Mouse (Mus musculus): Measurements from ENCODE around the gene Hipk4. TPM values are rescaled to one million over a fixed set of nuclear protein-coding genes. Genes with fewer than 3 reads are reported as not detected.

Hipk4 gene
- 0.95 and 1.0 TPM in 2 replicates for polyA plus RNA-seq (2016; fragmentation: Nextera tagmentation; extraction: Ambion mirVana)

DNA sequence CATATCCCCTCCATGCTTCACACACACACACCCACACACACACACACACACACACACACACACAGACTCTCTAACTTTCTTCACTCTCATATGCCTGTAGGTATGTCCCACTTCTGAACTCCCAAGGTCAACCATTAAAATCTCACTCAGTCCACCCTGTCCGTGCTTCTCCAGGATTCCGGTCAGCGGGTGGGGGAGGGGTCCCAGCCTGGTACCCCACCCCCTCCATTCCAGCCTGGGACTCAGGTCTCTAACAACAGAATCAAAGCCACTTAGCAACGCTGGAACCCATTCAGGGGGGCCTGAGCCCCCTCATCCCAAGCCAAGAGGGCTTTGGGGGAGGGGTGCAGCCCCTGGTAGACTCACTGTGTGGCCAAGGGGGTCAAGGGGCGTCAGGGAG, at the start of gene Hipk4:
TSS of gene Hipk4 (plus strand) at position 301 of the 400 bp plus-strand sequence.
- no peak within 1 kb of the TSS for H3K4me3 ChIP-seq
- H3K9me3 ChIP-seq, result no peaks in the 10 kb centered on the region
- no peak within 1 kb of the TSS for H3K4me2 ChIP-seq (replicated peaks)
- no peaks in the 10 kb centered on the region for H3K4me1 ChIP-seq
- 69% methylated on average over 5 of the region's 5 CpGs for WGBS
- no peak within 1 kb of the TSS for H3K9ac ChIP-seq
- 0 out of 2 replicates have a peak, but pooled peaks cover 19% of the 10 kb centered on the region for H3K36me3 ChIP-seq
- H3K27me3 ChIP-seq, result no peaks in the 10 kb centered on the region
- ATAC-seq (ENCODE audit: insufficient number of reproducible peaks, insufficient read depth, low FRiP score, low TSS enrichment), result no peak
- no peak within 1 kb of the TSS for H3K27ac ChIP-seq

DNA sequence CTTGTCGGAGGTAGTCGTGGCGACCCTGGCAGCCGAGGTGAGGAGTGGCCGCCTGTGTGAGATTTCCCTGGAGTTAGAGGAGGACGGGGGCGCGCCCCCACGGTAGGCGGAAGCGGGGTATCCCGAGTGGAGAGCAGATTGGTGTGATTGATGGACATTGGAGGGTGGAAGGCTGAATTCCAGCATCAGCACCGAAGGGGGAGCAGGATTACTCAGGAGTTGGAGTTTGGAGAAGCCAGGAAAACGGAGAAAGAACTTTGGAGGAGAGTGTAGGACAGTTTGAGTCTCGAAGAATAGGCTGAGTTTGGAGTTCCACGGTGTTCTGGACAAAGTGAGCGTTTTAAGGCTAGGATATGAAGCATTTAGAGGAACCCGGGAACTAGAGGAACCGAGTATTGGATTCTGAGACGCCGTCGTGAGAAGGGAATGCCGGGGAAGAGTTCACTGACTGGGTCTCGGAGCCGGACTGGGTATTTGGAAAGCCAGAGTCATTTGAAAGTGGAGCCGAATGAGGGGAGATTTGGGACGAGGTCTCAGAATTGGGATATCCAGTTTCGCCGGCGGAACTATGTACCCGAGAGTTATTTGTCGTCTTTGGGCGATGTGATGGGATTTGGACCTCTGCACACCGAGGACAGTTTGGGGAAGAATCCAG, 49.1 kb upstream of the Hipk4 start:
- Histone ChIP-seq H3K4me1 (0 out of 2 replicates have a peak, but pooled peaks cover 9% of the 10 kb centered on the region), H3K36me3 (peaks cover 21% of the 10 kb centered on the region), H3K27ac (peak overlapping the region; percentile 93), H3K27me3 (no peaks in the 10 kb centered on the region), H3K9ac (peak overlapping the region; percentile 58), H3K4me2 (replicated peaks) (peak overlapping the region; percentile 57), H3K9me3 (no peaks in the 10 kb centered on the region), H3K4me3 (peak overlapping the region; percentile 55)
- under 1% methylated on average over 34 of the region's 34 CpGs for WGBS
- no peak for ATAC-seq (ENCODE audit: insufficient number of reproducible peaks, insufficient read depth, low FRiP score, low TSS enrichment)

DNA sequence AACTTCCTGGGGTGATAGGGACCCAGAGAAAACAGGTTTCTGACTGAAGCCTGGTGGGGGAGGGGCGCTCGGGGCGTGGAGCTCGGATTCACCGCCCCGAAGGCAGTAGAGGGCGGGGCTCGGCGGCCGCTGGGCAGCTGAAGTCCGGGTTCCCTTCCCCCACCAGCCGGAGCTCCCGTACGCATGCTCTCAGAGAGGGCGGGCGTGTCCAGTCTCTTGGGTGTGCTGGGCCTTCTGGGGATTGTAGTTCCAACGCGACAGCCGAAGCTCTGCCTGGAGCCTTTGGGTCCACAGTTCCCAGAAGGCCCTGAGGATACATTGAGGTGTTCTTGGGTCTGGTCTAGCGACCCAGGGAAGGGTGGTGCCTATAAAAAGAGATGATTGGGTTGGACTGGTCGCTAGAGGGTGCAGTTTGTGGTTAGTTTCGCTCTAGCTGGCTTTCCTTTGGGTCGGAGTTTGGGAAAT, 48.5 kb upstream of the Hipk4 start:
- H3K4me2 ChIP-seq (replicated peaks), result peak overlapping the region; percentile 57

DNA sequence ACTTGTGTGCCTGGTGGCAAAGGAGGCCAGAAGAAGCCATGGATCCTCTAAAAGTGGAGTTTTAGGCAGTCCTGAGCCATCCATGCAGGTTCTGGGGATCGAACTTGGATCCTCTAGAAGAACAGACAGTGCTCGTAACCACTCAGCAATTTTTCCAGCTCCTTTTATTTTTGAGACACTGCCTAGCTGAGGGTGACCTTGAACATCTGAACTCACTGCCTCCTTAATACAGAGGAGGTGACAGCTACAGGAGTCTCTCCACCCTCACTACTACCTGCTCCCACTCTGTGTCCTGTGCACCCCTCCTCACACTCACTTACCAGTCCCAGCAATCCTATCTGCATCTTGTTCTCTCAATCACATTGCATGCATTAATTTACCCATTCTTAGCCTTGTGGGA, 47.5 kb upstream of the Hipk4 start:
- Histone ChIP-seq H3K9ac (no peak overlapping the region; the same call in 1 of the 2 replicates), H3K27ac (no peak overlapping the region), H3K4me1 (0 out of 2 replicates have a peak, but pooled peaks cover 9% of the 10 kb centered on the region), H3K36me3 (peaks cover 21% of the 10 kb centered on the region), H3K27me3 (no peaks in the 10 kb centered on the region), H3K9me3 (no peaks in the 10 kb centered on the region), H3K4me2 (replicated peaks) (no peak overlapping the region), H3K4me3 (no peak overlapping the region)
- WGBS, result 96% methylated on average over 2 of the region's 2 CpGs
- ATAC-seq (ENCODE audit: insufficient number of reproducible peaks, insufficient read depth, low FRiP score, low TSS enrichment), result no peak

More for the DNA sequence above, 48.5 kb upstream of the Hipk4 start:
- Histone ChIP-seq H3K9ac (peak overlapping the region; percentile 58), H3K4me3 (peak overlapping the region; percentile 55), H3K27ac (peak overlapping the region; percentile 93), H3K9me3 (no peaks in the 10 kb centered on the region), H3K36me3 (peaks cover 21% of the 10 kb centered on the region), H3K4me1 (0 out of 2 replicates have a peak, but pooled peaks cover 9% of the 10 kb centered on the region), H3K27me3 (no peaks in the 10 kb centered on the region)
- peak; percentile 92 for ATAC-seq (ENCODE audit: insufficient number of reproducible peaks, insufficient read depth, low FRiP score, low TSS enrichment)
- WGBS, result 0% methylated on average over 23 of the region's 23 CpGs

DNA sequence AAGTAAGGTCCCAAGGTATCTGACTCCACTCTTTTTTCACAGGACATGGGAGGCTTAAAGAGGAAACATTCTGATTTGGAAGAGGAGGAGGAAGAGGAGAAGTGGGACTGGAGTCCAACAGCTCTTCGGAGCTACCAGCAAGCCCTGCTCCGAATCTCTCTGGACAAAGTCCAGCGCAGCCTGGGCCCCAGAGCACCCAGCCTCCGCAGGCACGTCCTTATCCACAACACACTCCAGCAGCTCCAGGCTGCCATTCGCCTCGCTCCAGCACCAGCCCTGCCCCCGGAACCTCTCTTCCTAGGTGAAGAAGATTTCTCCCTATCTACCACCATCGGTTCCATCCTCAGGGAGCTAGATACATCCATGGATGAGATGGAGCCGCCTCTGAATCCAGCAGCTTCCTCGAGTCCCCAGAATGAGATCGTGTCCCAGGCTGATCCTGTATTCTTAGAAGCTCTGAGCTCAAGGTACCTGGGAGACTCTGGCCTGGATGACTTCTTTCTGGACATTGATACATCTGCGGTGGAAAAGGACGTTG, 46.9 kb upstream of the Hipk4 start:
- H3K4me2 ChIP-seq (replicated peaks), result no peak overlapping the region
- no peak overlapping the region for H3K9ac ChIP-seq
- H3K9me3 ChIP-seq, result no peaks in the 10 kb centered on the region
- no peaks in the 10 kb centered on the region for H3K27me3 ChIP-seq
- H3K36me3 ChIP-seq, result peaks cover 21% of the 10 kb centered on the region
- no peak overlapping the region for H3K4me3 ChIP-seq
- ATAC-seq (ENCODE audit: insufficient number of reproducible peaks, insufficient read depth, low FRiP score, low TSS enrichment), result no peak
- 0 out of 2 replicates have a peak, but pooled peaks cover 10% of the 10 kb centered on the region for H3K4me1 ChIP-seq
- 94% methylated on average over 14 of the region's 14 CpGs for WGBS
- H3K27ac ChIP-seq, result no peak overlapping the region

DNA sequence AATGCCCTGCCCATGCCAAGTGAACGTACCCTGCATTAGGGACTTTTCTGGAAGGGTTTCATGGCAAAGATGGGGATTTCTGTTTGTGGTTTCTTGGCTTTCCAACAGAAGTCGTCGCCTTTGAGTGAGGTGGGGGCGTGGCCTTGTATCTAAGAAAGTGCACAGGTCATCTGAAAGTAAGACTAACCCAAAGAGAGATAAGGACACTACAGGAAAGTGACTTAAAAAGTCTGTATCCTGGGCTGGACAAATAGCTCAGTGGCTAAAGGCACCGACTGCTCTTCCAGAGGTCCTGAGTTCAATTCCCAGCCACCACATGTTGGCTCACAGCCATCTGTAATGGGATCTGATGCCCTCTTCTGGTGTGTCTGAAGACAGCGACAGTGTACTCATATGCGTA, 44.5 kb upstream of the Hipk4 start:
- H3K36me3 ChIP-seq, result peaks cover 21% of the 10 kb centered on the region
- H3K4me2 ChIP-seq (replicated peaks), result no peak overlapping the region
- H3K4me1 ChIP-seq, result peaks cover 17% of the 10 kb centered on the region
- 82% methylated on average over 7 of the region's 7 CpGs for WGBS
- no peak overlapping the region for H3K4me3 ChIP-seq
- no peak overlapping the region for H3K27ac ChIP-seq
- H3K27me3 ChIP-seq, result no peaks in the 10 kb centered on the region
- no peak overlapping the region for H3K9ac ChIP-seq
- no peak for ATAC-seq (ENCODE audit: insufficient number of reproducible peaks, insufficient read depth, low FRiP score, low TSS enrichment)
- no peaks in the 10 kb centered on the region for H3K9me3 ChIP-seq

DNA sequence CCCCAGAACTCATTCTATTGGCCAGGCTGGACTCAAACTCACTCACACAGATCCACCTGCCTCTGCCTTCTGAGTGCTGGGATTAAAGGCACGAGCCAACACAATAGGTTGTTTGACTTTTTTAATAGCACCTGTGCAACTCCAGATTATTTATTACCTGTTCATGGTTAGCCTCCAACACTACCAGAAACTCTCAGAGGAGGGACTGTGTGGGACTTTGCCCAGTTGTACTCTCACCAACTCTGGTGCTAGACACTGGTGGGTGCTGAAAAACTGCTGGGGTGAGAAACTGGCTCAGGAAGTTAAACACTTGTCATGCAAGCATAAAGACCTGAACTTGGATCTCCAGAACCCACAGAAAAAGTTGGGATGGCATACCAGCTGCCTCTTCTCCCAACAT, 43.3 kb upstream of the Hipk4 start:
- no peaks in the 10 kb centered on the region for H3K9me3 ChIP-seq
- no peak overlapping the region for H3K27ac ChIP-seq
- H3K27me3 ChIP-seq, result no peaks in the 10 kb centered on the region
- no peak overlapping the region for H3K9ac ChIP-seq
- ATAC-seq (ENCODE audit: insufficient number of reproducible peaks, insufficient read depth, low FRiP score, low TSS enrichment), result no peak
- H3K4me2 ChIP-seq (replicated peaks), result no peak overlapping the region
- 86% methylated on average over 1 of the region's 1 CpGs for WGBS
- H3K36me3 ChIP-seq, result peaks cover 21% of the 10 kb centered on the region
- H3K4me1 ChIP-seq, result peaks cover 17% of the 10 kb centered on the region
- H3K4me3 ChIP-seq, result no peak overlapping the region

DNA sequence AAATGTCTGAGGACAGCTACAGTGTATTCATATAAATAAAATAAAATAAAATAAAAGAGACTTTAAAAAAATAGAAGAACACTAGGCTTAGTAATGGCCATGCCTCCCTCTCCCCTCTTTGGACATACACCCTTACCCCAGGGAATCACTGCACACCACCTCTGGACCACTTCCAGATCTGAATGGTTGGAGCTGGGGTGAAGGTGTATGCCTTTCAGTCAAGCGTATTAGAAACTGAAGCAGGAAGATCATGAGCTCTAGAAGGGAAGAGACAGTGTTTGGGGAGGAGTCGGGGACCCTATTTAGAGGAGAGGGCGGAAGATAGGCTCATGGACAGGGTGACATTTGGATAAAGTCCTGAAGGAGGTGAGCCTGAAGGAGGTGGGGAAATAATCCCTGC, 42.6 kb upstream of the Hipk4 start:
- no peak overlapping the region for H3K4me3 ChIP-seq
- peak overlapping the region; percentile 56; the same call in 1 of the 2 replicates for H3K4me2 ChIP-seq (replicated peaks)
- no peaks in the 10 kb centered on the region for H3K27me3 ChIP-seq
- H3K9ac ChIP-seq, result no peak overlapping the region
- H3K36me3 ChIP-seq, result peaks cover 21% of the 10 kb centered on the region
- H3K27ac ChIP-seq, result peak overlapping the region; percentile 85
- H3K9me3 ChIP-seq, result no peaks in the 10 kb centered on the region
- H3K4me1 ChIP-seq, result peaks cover 15% of the 10 kb centered on the region
- 64% methylated on average over 3 of the region's 3 CpGs for WGBS
- no peak for ATAC-seq (ENCODE audit: insufficient number of reproducible peaks, insufficient read depth, low FRiP score, low TSS enrichment)

DNA sequence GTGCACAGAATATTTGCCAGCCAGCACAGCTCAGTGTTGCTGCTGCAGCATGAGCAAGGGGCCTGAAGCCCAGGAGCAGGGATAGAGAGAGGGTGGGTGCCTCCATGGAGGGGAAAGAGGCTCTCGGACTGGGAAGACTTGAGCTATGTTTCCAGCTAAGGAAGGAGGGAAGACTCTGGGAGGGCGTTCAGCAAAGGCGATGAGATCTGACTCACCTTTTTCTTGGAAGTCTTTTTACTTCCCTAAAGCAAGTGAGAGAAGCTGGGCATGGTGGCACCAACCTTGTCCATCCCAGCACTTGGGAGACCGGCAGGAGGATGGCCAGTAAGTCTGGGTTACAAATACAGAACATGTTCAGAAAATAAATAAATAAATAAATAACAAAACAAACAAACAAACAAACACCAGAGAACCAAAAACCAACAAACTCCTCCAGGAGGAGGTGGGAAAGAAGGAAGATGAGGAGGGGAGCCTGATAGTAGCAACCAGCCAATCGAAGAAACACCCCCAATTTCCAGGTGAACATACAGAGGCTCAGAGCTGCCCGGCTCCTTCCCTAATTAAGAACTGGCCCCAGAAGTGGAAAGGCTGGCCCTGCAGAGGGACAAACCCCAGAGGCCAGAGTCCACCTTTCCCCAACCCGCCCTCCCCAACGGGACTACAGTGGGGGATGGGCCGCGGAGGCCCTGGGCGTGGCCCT, 42.0 kb upstream of the Hipk4 start:
- Histone ChIP-seq H3K4me3 (peak overlapping the region; percentile 35), H3K27me3 (no peaks in the 10 kb centered on the region), H3K9me3 (no peaks in the 10 kb centered on the region), H3K27ac (peak overlapping the region; percentile 85), H3K36me3 (peaks cover 19% of the 10 kb centered on the region), H3K9ac (peak overlapping the region; percentile 40), H3K4me1 (peaks cover 11% of the 10 kb centered on the region), H3K4me2 (replicated peaks) (peak overlapping the region; percentile 56)
- WGBS, result 10% methylated on average over 11 of the region's 11 CpGs
- ATAC-seq (ENCODE audit: insufficient number of reproducible peaks, insufficient read depth, low FRiP score, low TSS enrichment), result no peak

DNA sequence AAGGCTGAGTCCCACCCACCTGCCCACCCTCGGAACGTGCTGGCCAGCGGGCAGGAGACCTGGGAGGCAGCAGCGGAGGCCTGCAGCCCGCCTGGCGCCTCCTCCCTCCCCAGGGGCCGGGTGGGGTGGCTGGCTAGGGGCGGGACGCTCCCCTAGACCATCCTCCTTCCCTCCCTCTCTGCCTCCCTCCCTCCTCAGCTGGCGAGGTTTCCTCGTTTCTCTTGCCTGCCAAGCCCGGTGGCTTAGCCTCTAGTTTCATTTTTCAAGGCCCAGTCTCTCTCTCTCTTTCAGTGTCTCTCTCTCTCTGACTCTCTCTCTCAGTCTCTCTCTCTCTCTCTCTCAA, 41.5 kb upstream of the Hipk4 start:
- peak overlapping the region; percentile 85 for H3K27ac ChIP-seq
- H3K4me1 ChIP-seq, result peaks cover 11% of the 10 kb centered on the region
- H3K4me3 ChIP-seq, result peak overlapping the region; percentile 35
- peak; percentile 87 for ATAC-seq (ENCODE audit: insufficient number of reproducible peaks, insufficient read depth, low FRiP score, low TSS enrichment)
- peak overlapping the region; percentile 40 for H3K9ac ChIP-seq
- H3K27me3 ChIP-seq, result no peaks in the 10 kb centered on the region
- H3K36me3 ChIP-seq, result peaks cover 14% of the 10 kb centered on the region
- 0% methylated on average over 8 of the region's 12 CpGs for WGBS
- no peaks in the 10 kb centered on the region for H3K9me3 ChIP-seq
- peak overlapping the region; percentile 56 for H3K4me2 ChIP-seq (replicated peaks)

DNA sequence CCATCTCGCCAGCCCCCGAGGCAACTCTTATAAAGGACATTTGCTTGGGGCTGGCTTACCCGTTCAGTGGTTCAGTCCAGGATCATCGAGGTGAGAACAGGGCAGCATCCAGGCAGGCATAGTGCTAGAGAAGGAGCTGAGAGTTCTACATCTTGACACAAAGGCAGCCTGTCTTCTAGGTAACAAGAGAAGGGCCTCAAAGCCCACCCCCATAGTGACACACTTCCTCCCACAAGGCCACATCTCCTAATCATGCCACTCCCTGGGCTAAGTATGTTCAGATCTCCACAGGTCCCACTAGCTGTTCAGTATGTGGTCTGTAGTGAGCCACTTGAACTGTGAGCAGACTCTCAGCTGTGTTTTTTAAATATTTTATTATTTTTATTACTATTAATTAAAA, 39.2 kb upstream of the Hipk4 start:
- Histone ChIP-seq H3K4me3 (no peak overlapping the region), H3K27ac (no peak overlapping the region), H3K9me3 (no peaks in the 10 kb centered on the region), H3K27me3 (no peaks in the 10 kb centered on the region), H3K9ac (no peak overlapping the region), H3K4me1 (peaks cover 19% of the 10 kb centered on the region), H3K4me2 (replicated peaks) (no peak overlapping the region), H3K36me3 (no peaks in the 10 kb centered on the region)
- no peak for ATAC-seq (ENCODE audit: insufficient number of reproducible peaks, insufficient read depth, low FRiP score, low TSS enrichment)
- WGBS, result 78% methylated on average over 4 of the region's 4 CpGs

All from embryonic facial prominence, embryonic 12.5 days (tissue).